Mouse (Mus musculus) ES-Bruce4 (cell line): ENCODE data around the gene Ksr1. TPM values are rescaled to one million over a fixed set of nuclear protein-coding genes. Genes with fewer than 3 reads are reported as not detected.

Experiments used
- H3K27ac ChIP-seq: 2 replicates; pipeline ENCODE4 v1.5.1; 2012; ENCODE audit warnings: low read length, inconsistent platforms; ENCODE audit not compliant: insufficient read depth
- H3K27me3 ChIP-seq: 2 replicates; pipeline ENCODE4 v1.6.1; 2012; ENCODE audit warnings: mild to moderate bottlenecking, low read length, inconsistent platforms; ENCODE audit not compliant: control insufficient read depth, poor library complexity, insufficient read depth, severe bottlenecking
- H3K36me3 ChIP-seq: 2 replicates; pipeline ENCODE4 v1.6.1; 2012; ENCODE audit warnings: inconsistent platforms, mild to moderate bottlenecking, low read length, moderate library complexity; ENCODE audit not compliant: control insufficient read depth, poor library complexity, insufficient read depth, severe bottlenecking
- H3K4me1 ChIP-seq: one replicate; pipeline ENCODE4 v1.8.1; 2011; ENCODE audit warnings: low read length; ENCODE audit not compliant: control insufficient read depth, insufficient read depth
- H3K4me3 ChIP-seq: 2 replicates; pipeline ENCODE4 v1.5.1; 2011; ENCODE audit warnings: low read depth, mild to moderate bottlenecking, low read length
- H3K9ac ChIP-seq: 2 replicates; pipeline ENCODE4 v1.6.1; 2012; ENCODE audit warnings: low read depth, mild to moderate bottlenecking, inconsistent platforms; ENCODE audit not compliant: poor library complexity, severe bottlenecking
- H3K9me3 ChIP-seq: replicated peaks from 2 replicates; pipeline ENCODE4 v1.6.1; 2012; ENCODE audit warnings: mild to moderate bottlenecking, low read length, inconsistent platforms; ENCODE audit not compliant: control insufficient read depth, poor library complexity, insufficient read depth, severe bottlenecking
- CTCF ChIP-seq: IDR thresholded peaks from one replicate; pipeline ENCODE4 v1.8.1; 2011; ENCODE audit warnings: low read depth, low read length
- EP300 ChIP-seq: IDR thresholded peaks from 2 replicates; pipeline ENCODE4 v1.6.1; 2011; ENCODE audit warnings: low read depth, low read length; ENCODE audit not compliant: insufficient read depth
- POLR2A ChIP-seq: IDR thresholded peaks from one replicate; pipeline ENCODE4 v1.8.1; 2011; ENCODE audit warnings: low read length; ENCODE audit not compliant: insufficient read depth
- polyA plus RNA-seq: library from polyadenylated mRNA; stranded (reverse); fragments of >200 nt; gene quantifications from 2 replicates; pipeline ENCODE4 v1.2.4, GENCODE M21; 2011; ENCODE audit warnings: low read depth; ENCODE audit not compliant: missing spikeins, insufficient read depth, insufficient read length

Ksr1 gene
- polyA plus RNA-seq, 1 experiment = 7.7 TPM

GRCm38 (mm10) chr11:79139878-79140510 lies 6.2 kb downstream of the Ksr1 start:
- no peaks in the 10 kb centered on the region for H3K36me3 ChIP-seq
- TF ChIP-seq POLR2A = no peak
- no peak for TF ChIP-seq CTCF
- TF ChIP-seq EP300 = no peak
- H3K4me3 ChIP-seq = no peak overlapping the region
- H3K27ac ChIP-seq = no peak overlapping the region
- peaks cover 9% of the 10 kb centered on the region for H3K4me1 ChIP-seq
- H3K9ac ChIP-seq = no peak overlapping the region
- no peaks in the 10 kb centered on the region for H3K27me3 ChIP-seq
- H3K9me3 ChIP-seq = no peaks in the 10 kb centered on the region

GRCm38 (mm10) chr11:79138621-79139020 lies 7.6 kb downstream of the Ksr1 start:
- Histone ChIP-seq H3K36me3 (no peaks in the 10 kb centered on the region), H3K27me3 (no peaks in the 10 kb centered on the region), H3K9me3 (no peaks in the 10 kb centered on the region), H3K9ac (no peak overlapping the region), H3K4me3 (no peak overlapping the region), H3K4me1 (peaks cover 13% of the 10 kb centered on the region), H3K27ac (no peak overlapping the region)
- no peak for TF ChIP-seq POLR2A
- no peak for TF ChIP-seq EP300
- TF ChIP-seq CTCF = no peak

GRCm38 (mm10) chr11:79137245-79137644 lies 9.0 kb downstream of the Ksr1 start:
- Histone ChIP-seq H3K27ac (no peak overlapping the region), H3K27me3 (no peaks in the 10 kb centered on the region), H3K4me1 (peaks cover 14% of the 10 kb centered on the region), H3K4me3 (no peak overlapping the region), H3K9ac (no peak overlapping the region), H3K9me3 (no peaks in the 10 kb centered on the region), H3K36me3 (no peaks in the 10 kb centered on the region)
- no peak for TF ChIP-seq EP300
- TF ChIP-seq CTCF = no peak
- no peak for TF ChIP-seq POLR2A

GRCm38 (mm10) chr11:79135685-79136360 lies 10.4 kb downstream of the Ksr1 start:
- TF ChIP-seq CTCF (no peak), POLR2A (no peak), EP300 (no peak)
- Histone ChIP-seq H3K27ac (peak overlapping the region; percentile 51), H3K9me3 (no peaks in the 10 kb centered on the region), H3K4me3 (0 out of 2 replicates have a peak overlapping the region, but pooled peaks have one; percentile 6), H3K9ac (peak overlapping the region; percentile 18; the same call in 1 of the 2 replicates), H3K4me1 (peaks cover 13% of the 10 kb centered on the region), H3K36me3 (no peaks in the 10 kb centered on the region), H3K27me3 (no peaks in the 10 kb centered on the region)

GRCm38 (mm10) chr11:79135105-79135503 lies 11.1 kb downstream of the Ksr1 start:
- TF ChIP-seq EP300 (no peak), POLR2A (no peak), CTCF (no peak)
- H3K4me3 ChIP-seq = no peak overlapping the region
- H3K27me3 ChIP-seq = no peaks in the 10 kb centered on the region
- H3K27ac ChIP-seq = no peak overlapping the region
- H3K4me1 ChIP-seq = peaks cover 12% of the 10 kb centered on the region
- no peaks in the 10 kb centered on the region for H3K36me3 ChIP-seq
- H3K9ac ChIP-seq = peak overlapping the region; percentile 18; the same call in 1 of the 2 replicates
- H3K9me3 ChIP-seq = no peaks in the 10 kb centered on the region
